Mouse (Mus musculus) CH12.LX (cell line): ENCODE data around the gene Srd5a1. TPM values are rescaled to one million over a fixed set of nuclear protein-coding genes. Genes with fewer than 3 reads are reported as not detected.

ENCODE experiments used
- DNase-seq: peaks from one replicate; pipeline ENCODE4 v3.0.0-alpha.2; 2013; ENCODE audit errors: extremely low read depth
- H3K27ac ChIP-seq: 2 replicates; pipeline ENCODE4 v1.5.1; 2012; ENCODE audit warnings: low read depth, mild to moderate bottlenecking, control low read depth, moderate library complexity; ENCODE audit not compliant: insufficient read depth
- H3K27me3 ChIP-seq: replicated peaks from 2 replicates; pipeline ENCODE3; 2012; ENCODE audit warnings: inconsistent platforms
- H3K36me3 ChIP-seq, 2 experiments: replicated peaks in 1 of 2; 2 replicates each; pipeline versions ENCODE3 to v1.6.1; 2012; ENCODE audit warnings: inconsistent platforms in 1 of 2, low read length in 1 of 2, mild to moderate bottlenecking in 1 of 2, mixed read lengths in 1 of 2, moderate library complexity in 1 of 2; ENCODE audit not compliant: control insufficient read depth in 1 of 2, insufficient read depth in 1 of 2
- H3K4me1 ChIP-seq, 2 experiments: 2 replicates each; pipeline ENCODE4 v1.6.1; 2012; ENCODE audit warnings: inconsistent platforms in 1 of 2, moderate library complexity in 1 of 2; ENCODE audit not compliant: insufficient read depth in 2 of 2, control insufficient read depth in 1 of 2
- H3K4me2 ChIP-seq: 2 replicates; pipeline ENCODE4 v1.6.1; 2012; ENCODE audit warnings: low read depth, mild to moderate bottlenecking, control low read depth; ENCODE audit not compliant: poor library complexity, insufficient read depth, severe bottlenecking
- H3K4me3 ChIP-seq, 3 experiments: fragments of 150-350 bp in 1 of 3; sonication (generic) in 1 of 3; replicated peaks in 1 of 3; 2 replicates each; pipeline versions ENCODE3 to v1.5.1; 2011 to 2012; ENCODE audit warnings: low read depth in 2 of 3, low read length in 2 of 3, mild to moderate bottlenecking in 2 of 3, moderate library complexity in 2 of 3, control low read depth in 1 of 3, improper control_type of control experiment in 1 of 3, inconsistent platforms in 1 of 3, mixed read lengths in 1 of 3; ENCODE audit not compliant: poor library complexity in 1 of 3
- H3K79me2 ChIP-seq: replicated peaks from 2 replicates; pipeline ENCODE4 v1.6.1; 2012; ENCODE audit warnings: mild to moderate bottlenecking, moderate library complexity; ENCODE audit not compliant: control insufficient read depth, poor library complexity, insufficient read depth, severe bottlenecking; ENCODE audit errors: extremely low read depth
- H3K9ac ChIP-seq: 2 replicates; pipeline ENCODE4 v1.6.1; 2012; ENCODE audit warnings: low read depth, mild to moderate bottlenecking, control low read depth, moderate library complexity; ENCODE audit not compliant: insufficient read depth
- H3K9me3 ChIP-seq: replicated peaks from 2 replicates; pipeline ENCODE3; 2012; ENCODE audit warnings: low read length, inconsistent platforms, mixed read lengths
- CHD1 ChIP-seq: IDR thresholded peaks from 2 replicates; pipeline ENCODE4 v1.6.1; 2012; ENCODE audit warnings: low read depth, low read length, improper control_type of control experiment, inconsistent platforms
- EP300 ChIP-seq: IDR thresholded peaks from 2 replicates; pipeline ENCODE4 v1.6.1; 2011; ENCODE audit warnings: low read length, improper control_type of control experiment
- ETS1 ChIP-seq: conservative IDR thresholded peaks from 2 replicates; pipeline ENCODE4 v1.6.1; 2012; ENCODE audit warnings: low read depth, mild to moderate bottlenecking, inconsistent platforms, low read length, improper control_type of control experiment, moderate library complexity
- HCFC1 ChIP-seq: IDR thresholded peaks from 2 replicates; pipeline ENCODE4 v1.6.1; 2012; ENCODE audit warnings: low read depth, mild to moderate bottlenecking, inconsistent platforms, low read length, improper control_type of control experiment
- MYC ChIP-seq: IDR thresholded peaks from 2 replicates; pipeline ENCODE4 v1.6.1; 2011; ENCODE audit warnings: low read depth, mild to moderate bottlenecking, improper control_type of control experiment, low read length
- POLR2A ChIP-seq: IDR thresholded peaks from 2 replicates; pipeline ENCODE4 v1.6.1; 2011; ENCODE audit warnings: low read depth, mild to moderate bottlenecking, improper control_type of control experiment, low read length
- POLR2AphosphoS2 ChIP-seq: IDR thresholded peaks from 2 replicates; pipeline ENCODE4 v1.6.1; 2011; ENCODE audit warnings: low read depth, low read length, improper control_type of control experiment
- RAD21 ChIP-seq: IDR thresholded peaks from 2 replicates; pipeline ENCODE4 v1.6.1; 2011; ENCODE audit warnings: low read depth, mild to moderate bottlenecking, low read length, improper control_type of control experiment, moderate library complexity
- RCOR1 ChIP-seq: conservative IDR thresholded peaks from 2 replicates; pipeline ENCODE4 v1.6.1; 2012; ENCODE audit warnings: low read depth, mild to moderate bottlenecking, inconsistent platforms, low read length, improper control_type of control experiment
- TBP ChIP-seq: conservative IDR thresholded peaks from 2 replicates; pipeline ENCODE4 v1.6.1; 2011; ENCODE audit warnings: low read depth, low read length, improper control_type of control experiment
- TCF12 ChIP-seq: IDR thresholded peaks from 2 replicates; pipeline ENCODE4 v1.6.1; 2014; ENCODE audit warnings: low read depth, mild to moderate bottlenecking, inconsistent platforms, low read length, improper control_type of control experiment
- USF2 ChIP-seq: conservative IDR thresholded peaks from 2 replicates; pipeline ENCODE4 v1.6.1; 2011; ENCODE audit warnings: low read depth, low read length, improper control_type of control experiment
- dilution Hi-C: fragments of 300-500 bp; cut with MboI; formaldehyde crosslinking; loops from 2 replicates; pipeline ENCODE4 v1.14.3; 2020; ENCODE audit warnings: low sequenced_read_pairs; ENCODE audit not compliant: extremely low pct_unique_long_range_greater_than_20kb, extremely low pct_ligation_motif_present
- in situ Hi-C: fragments of 300-500 bp; cut with MboI; formaldehyde crosslinking; loops from 3 replicates; pipeline ENCODE4 v1.14.3; 2019; ENCODE audit warnings: low sequenced_read_pairs, low pct_ligation_motif_present, low pct_unique_long_range_greater_than_20kb, mixed read lengths
- polyA plus RNA-seq: library from polyadenylated mRNA; unstranded; fragments of >175 nt; gene quantifications from 2 replicates; pipeline ENCODE4 v1.2.1, GENCODE M21; 2012; ENCODE audit warnings: low read depth; ENCODE audit not compliant: insufficient read length
- total RNA-seq, 2 experiments: library from RNA; depleted of rRNA; stranded (reverse); fragments of 300-350 nt in 1 of 2; fragments of >200 nt in 1 of 2; gene quantifications; 2 replicates each; pipeline ENCODE4 v1.2.3; 2012 to 2014

The Srd5a1 gene
- total and polyA plus RNA-seq, 3 experiments: 1.2 to 2.4 (median 2.3) TPM

- Histone ChIP-seq H3K9ac (no peak overlapping the region), H3K4me1 (no peaks in the 10 kb centered on the region), H3K79me2 (no peaks in the 10 kb centered on the region), H3K4me3 (no peak overlapping the region), H3K9me3 (no peaks in the 10 kb centered on the region), H3K27ac (no peak overlapping the region), H3K27me3 (no peaks in the 10 kb centered on the region), H3K4me2 (no peak overlapping the region), H3K36me3 (no peaks in the 10 kb centered on the region)
- dilution Hi-C loops: no loop called here
- no peak for DNase-seq
- in situ Hi-C loops: no loop called here
- TF ChIP-seq MYC (no peak), USF2 (no peak), CHD1 (no peak), EP300 (no peak), HCFC1 (no peak), TBP (no peak), RAD21 (no peak)
Observed at GRCm38 (mm10) chr13:69598867-69599266, 12.4 kb downstream of the Srd5a1 start.

DNA sequence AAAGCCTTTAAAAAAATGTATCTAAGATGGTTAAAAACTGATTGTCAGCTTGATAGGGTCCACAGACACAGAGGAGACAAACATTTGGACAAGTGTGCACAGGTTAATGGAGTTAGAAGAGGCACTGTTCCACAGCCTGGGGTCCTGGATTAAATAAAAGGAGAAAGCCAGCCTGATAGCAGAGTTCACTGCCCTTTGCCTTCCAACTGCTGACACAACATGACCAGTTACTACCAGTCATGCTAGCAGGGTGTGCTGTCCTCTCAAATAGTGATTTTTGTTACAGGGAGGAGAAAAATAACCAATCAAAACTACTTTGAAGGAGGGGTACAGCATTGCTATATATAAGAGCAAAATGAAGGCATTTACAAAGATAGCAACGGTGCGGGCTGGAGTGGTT lies 14.7 kb downstream of the Srd5a1 start:
- Histone ChIP-seq H3K79me2 (no peaks in the 10 kb centered on the region), H3K27ac (no peak overlapping the region), H3K9me3 (no peaks in the 10 kb centered on the region), H3K27me3 (no peaks in the 10 kb centered on the region)
- DNase-seq: no peak
- TF ChIP-seq RCOR1 (no peak), POLR2AphosphoS2 (no peak), MYC (no peak), TCF12 (no peak)
- TF ChIP-seq, all 38 proteins: peak for 0
- no peaks in the 10 kb centered on the region for H3K4me1 ChIP-seq
- H3K4me2 ChIP-seq: no peak overlapping the region
- H3K36me3 ChIP-seq: no peaks in the 10 kb centered on the region
- dilution Hi-C loops: no loop called here
- H3K4me3 ChIP-seq: no peak overlapping the region
- H3K9ac ChIP-seq: no peak overlapping the region
- in situ Hi-C loops: no loop called here

- no peaks in the 10 kb centered on the region for H3K36me3 ChIP-seq
- in situ Hi-C loops: no loop called here
- H3K27me3 ChIP-seq: no peaks in the 10 kb centered on the region
- dilution Hi-C loops: no loop called here
- H3K4me3 ChIP-seq: no peak overlapping the region
- no peak for TF ChIP-seq TBP
- no peak for TF ChIP-seq POLR2A
- no peak for TF ChIP-seq ETS1
- TF ChIP-seq RCOR1: no peak
- H3K27ac ChIP-seq: no peak overlapping the region
- no peak for DNase-seq
- H3K79me2 ChIP-seq: no peaks in the 10 kb centered on the region
- no peaks in the 10 kb centered on the region for H3K9me3 ChIP-seq
- H3K9ac ChIP-seq: no peak overlapping the region
- H3K4me1 ChIP-seq: no peaks in the 10 kb centered on the region
- no peak overlapping the region for H3K4me2 ChIP-seq
Observed at GRCm38 (mm10) chr13:69595911-69596310, 15.3 kb downstream of the Srd5a1 start.
